Mouse (Mus musculus) yolk sac, embryonic 10.5 days (tissue): ENCODE measurements around the gene Olr1.

Experiments
- DNase-seq: peaks from one replicate; pipeline ENCODE4 v3.0.0-alpha.2; 2017; ENCODE audit warnings: low spot score

The Olr1 gene

GRCm38 (mm10) chr6:129507024-129507423 lies at the start of gene Olr1:
Olr1 (minus strand) TSS chr6:129507165.
- peak; percentile 28 for DNase-seq

- DNase-seq, result no peak
These were observed 41.0 kb upstream of the Olr1 start for GRCm38 (mm10) chr6:129548009-129548408.

- no peak for DNase-seq
These were observed 40.3 kb upstream of the Olr1 start for GRCm38 (mm10) chr6:129547277-129547676.

GRCm38 (mm10) chr6:129543709-129544606 lies 37.0 kb upstream of the Olr1 start:
- no peak for DNase-seq

- no peak for DNase-seq
These were observed 35.6 kb upstream of the Olr1 start for GRCm38 (mm10) chr6:129542540-129542939.

- no peak for DNase-seq
These were observed 35.0 kb upstream of the Olr1 start for GRCm38 (mm10) chr6:129541931-129542330.

GRCm38 (mm10) chr6:129538555-129538954 lies 31.6 kb upstream of the Olr1 start:
- DNase-seq, result no peak

GRCm38 (mm10) chr6:129535723-129536122 lies 28.8 kb upstream of the Olr1 start:
- DNase-seq, result no peak

- no peak for DNase-seq
These were observed 27.7 kb upstream of the Olr1 start for GRCm38 (mm10) chr6:129534627-129535190.

GRCm38 (mm10) chr6:129534057-129534456 lies 27.1 kb upstream of the Olr1 start:
- peak; percentile 28 for DNase-seq

GRCm38 (mm10) chr6:129532942-129533860 lies 26.2 kb upstream of the Olr1 start, which contains the start of gene Gabarapl1:
Gabarapl1 (plus strand) TSS chr6:129533160.
- peak; percentile 87 for DNase-seq

GRCm38 (mm10) chr6:129532556-129532941 lies 25.6 kb upstream of the Olr1 start:
- DNase-seq, result peak; percentile 84

- DNase-seq, result no peak
These were observed 23.3 kb upstream of the Olr1 start for GRCm38 (mm10) chr6:129530261-129530660.

- peak; percentile 49 for DNase-seq
These were observed 22.6 kb upstream of the Olr1 start for GRCm38 (mm10) chr6:129529605-129530004.

- no peak for DNase-seq
These were observed 20.5 kb upstream of the Olr1 start for GRCm38 (mm10) chr6:129527416-129527815.

GRCm38 (mm10) chr6:129526069-129526468 lies 19.1 kb upstream of the Olr1 start:
- DNase-seq, result no peak

GRCm38 (mm10) chr6:129517752-129518408 lies 10.9 kb upstream of the Olr1 start:
- no peak for DNase-seq

- DNase-seq, result no peak
These were observed 9.4 kb upstream of the Olr1 start for GRCm38 (mm10) chr6:129516388-129516787.

GRCm38 (mm10) chr6:129515068-129515467 lies 8.1 kb upstream of the Olr1 start:
- DNase-seq, result no peak

- no peak for DNase-seq
These were observed 7.4 kb upstream of the Olr1 start for GRCm38 (mm10) chr6:129514376-129514775.

- DNase-seq, result no peak
These were observed 6.4 kb upstream of the Olr1 start for GRCm38 (mm10) chr6:129513409-129513808.

GRCm38 (mm10) chr6:129512868-129513267 lies 5.9 kb upstream of the Olr1 start:
- DNase-seq, result no peak
